Mouse (Mus musculus) neural tube, embryonic 14.5 days (tissue): ENCODE measurements around the gene Plekha6. TPM values are rescaled to one million over a fixed set of nuclear protein-coding genes. Genes with fewer than 3 reads are reported as not detected.

Experiments
- ATAC-seq: fragments of 200-750 bp; cut with Nextera tagmentation; 2 replicates; pipeline ENCODE4 v1.8.0; 2017; ENCODE audit warnings: low read depth, mild to moderate bottlenecking, moderate TSS enrichment, moderate library complexity
- H3K27ac ChIP-seq: fragments of 300-500 bp; sonication (generic); 2 replicates; pipeline ENCODE4 v1.5.1; 2014; ENCODE audit warnings: low read depth, mild to moderate bottlenecking, control low read depth, low read length, moderate library complexity, mixed read lengths
- H3K27me3 ChIP-seq: fragments of 300-500 bp; sonication (generic); 2 replicates; pipeline ENCODE4 v1.6.1; 2014; ENCODE audit warnings: low read length; ENCODE audit not compliant: control insufficient read depth, insufficient read depth
- H3K36me3 ChIP-seq: fragments of 300-500 bp; sonication (generic); 2 replicates; pipeline ENCODE4 v1.6.1; 2014; ENCODE audit warnings: low read length, mixed read lengths; ENCODE audit not compliant: control insufficient read depth, insufficient read depth
- H3K4me1 ChIP-seq: fragments of 300-500 bp; sonication (generic); 2 replicates; pipeline ENCODE4 v1.6.1; 2014; ENCODE audit warnings: low read length; ENCODE audit not compliant: control insufficient read depth, insufficient read depth
- H3K4me2 ChIP-seq: fragments of 300-500 bp; sonication (generic); 2 replicates; pipeline ENCODE4 v1.6.1; 2014; ENCODE audit warnings: mild to moderate bottlenecking, low read depth, low read length, control low read depth
- H3K4me3 ChIP-seq: fragments of 300-500 bp; sonication (generic); 2 replicates; pipeline ENCODE4 v1.5.1; 2014; ENCODE audit warnings: low read depth, low read length, control low read depth, mixed read lengths
- H3K9ac ChIP-seq: fragments of 300-500 bp; sonication (generic); replicated peaks from 2 replicates; pipeline ENCODE4 v1.6.1; 2014; ENCODE audit warnings: low read depth, mild to moderate bottlenecking, control low read depth, low read length, mixed read lengths
- H3K9me3 ChIP-seq: fragments of 300-500 bp; sonication (generic); 2 replicates; pipeline ENCODE4 v1.6.1; 2016; ENCODE audit warnings: low read length; ENCODE audit not compliant: control insufficient read depth
- WGBS: fragments of 180-500 bp; shearing (Covaris S2); extraction: QIAGEN DNeasy Blood & Tissue Kit; methylation state at CpG from one replicate; pipeline ENCODE4 v1.1.7; 2014; 5-methylcytosine and 5-hydroxymethylcytosine counted together
- polyA plus RNA-seq: library from polyadenylated mRNA; unstranded; fragments of >200 nt; fragmentation: Nextera tagmentation; extraction: Ambion mirVana; gene quantifications from 2 replicates; pipeline ENCODE4 v1.2.1, GENCODE M21; 2014

Plekha6 gene
- polyA plus RNA-seq, 1 experiment from 2014 or later: 27.9 TPM

- 55% methylated on average over 11 of the region's 11 CpGs for WGBS
- no peak overlapping the region for H3K4me2 ChIP-seq
- H3K36me3 ChIP-seq: no peaks in the 10 kb centered on the region
- H3K27me3 ChIP-seq: no peaks in the 10 kb centered on the region
- H3K4me3 ChIP-seq: no peak overlapping the region
- H3K9me3 ChIP-seq: no peaks in the 10 kb centered on the region
- ATAC-seq: no peak
- H3K9ac ChIP-seq: no peak overlapping the region
- H3K27ac ChIP-seq: no peak overlapping the region
- peaks cover 30% of the 10 kb centered on the region for H3K4me1 ChIP-seq
These were observed 40.4 kb downstream of the Plekha6 start for GRCm38 (mm10) chr1:133204341-133204849.

- H3K27me3 ChIP-seq: no peaks in the 10 kb centered on the region
- peaks cover 30% of the 10 kb centered on the region for H3K4me1 ChIP-seq
- no peak for ATAC-seq
- H3K9me3 ChIP-seq: no peaks in the 10 kb centered on the region
- no peak overlapping the region for H3K27ac ChIP-seq
- H3K36me3 ChIP-seq: no peaks in the 10 kb centered on the region
- H3K4me2 ChIP-seq: no peak overlapping the region
- WGBS: 78% methylated on average over 10 of the region's 10 CpGs
- H3K9ac ChIP-seq: no peak overlapping the region
- no peak overlapping the region for H3K4me3 ChIP-seq
These were observed 41.0 kb downstream of the Plekha6 start for GRCm38 (mm10) chr1:133204985-133205384.

GRCm38 (mm10) chr1:133208086-133208815, 44.2 kb downstream of the Plekha6 start:
- H3K4me1 ChIP-seq: peaks cover 38% of the 10 kb centered on the region
- H3K27me3 ChIP-seq: no peaks in the 10 kb centered on the region
- H3K4me2 ChIP-seq: no peak overlapping the region
- 37% methylated on average over 11 of the region's 11 CpGs for WGBS
- no peak overlapping the region for H3K9ac ChIP-seq
- no peak overlapping the region for H3K27ac ChIP-seq
- H3K36me3 ChIP-seq: no peaks in the 10 kb centered on the region
- no peak overlapping the region for H3K4me3 ChIP-seq
- H3K9me3 ChIP-seq: no peaks in the 10 kb centered on the region
- no peak for ATAC-seq

GRCm38 (mm10) chr1:133209036-133209435, 45.0 kb downstream of the Plekha6 start:
- no peaks in the 10 kb centered on the region for H3K36me3 ChIP-seq
- ATAC-seq: no peak
- H3K9me3 ChIP-seq: no peaks in the 10 kb centered on the region
- H3K4me3 ChIP-seq: no peak overlapping the region
- no peaks in the 10 kb centered on the region for H3K27me3 ChIP-seq
- H3K4me2 ChIP-seq: no peak overlapping the region
- peaks cover 31% of the 10 kb centered on the region for H3K4me1 ChIP-seq
- H3K9ac ChIP-seq: no peak overlapping the region
- 74% methylated on average over 11 of the region's 11 CpGs for WGBS
- H3K27ac ChIP-seq: peak overlapping the region; percentile 72; the same call in 1 of the 2 replicates

- WGBS: 45% methylated on average over 7 of the region's 7 CpGs
- no peak overlapping the region for H3K9ac ChIP-seq
These were observed 45.5 kb downstream of the Plekha6 start for GRCm38 (mm10) chr1:133209482-133209881.

GRCm38 (mm10) chr1:133209901-133210516, 46.0 kb downstream of the Plekha6 start:
- Histone ChIP-seq H3K27me3 (no peaks in the 10 kb centered on the region), H3K4me2 (no peak overlapping the region), H3K27ac (peak overlapping the region; percentile 72), H3K9ac (0 out of 2 replicates have a peak overlapping the region, but pooled peaks have one; percentile 37), H3K4me1 (peaks cover 31% of the 10 kb centered on the region), H3K4me3 (no peak overlapping the region), H3K9me3 (no peaks in the 10 kb centered on the region), H3K36me3 (no peaks in the 10 kb centered on the region)
- 28% methylated on average over 17 of the region's 17 CpGs for WGBS
- ATAC-seq: peak; percentile 35; the same call in 1 of the 2 replicates

More at GRCm38 (mm10) chr1:133209482-133209881, 45.5 kb downstream of the Plekha6 start:
- H3K4me3 ChIP-seq: no peak overlapping the region
- no peak for ATAC-seq
- H3K27me3 ChIP-seq: no peaks in the 10 kb centered on the region
- H3K27ac ChIP-seq: peak overlapping the region; percentile 72
- no peaks in the 10 kb centered on the region for H3K36me3 ChIP-seq
- no peak overlapping the region for H3K4me2 ChIP-seq
- H3K9me3 ChIP-seq: no peaks in the 10 kb centered on the region
- H3K4me1 ChIP-seq: peaks cover 31% of the 10 kb centered on the region

GRCm38 (mm10) chr1:133210766-133211165, 46.8 kb downstream of the Plekha6 start:
- WGBS: 77% methylated on average over 7 of the region's 7 CpGs
- peaks cover 35% of the 10 kb centered on the region for H3K4me1 ChIP-seq
- 0 out of 2 replicates have a peak overlapping the region, but pooled peaks have one; percentile 21 for H3K9ac ChIP-seq

GRCm38 (mm10) chr1:133212273-133212672, 48.3 kb downstream of the Plekha6 start:
- Histone ChIP-seq H3K4me3 (no peak overlapping the region), H3K9me3 (no peaks in the 10 kb centered on the region), H3K27me3 (no peaks in the 10 kb centered on the region), H3K9ac (no peak overlapping the region), H3K36me3 (no peaks in the 10 kb centered on the region), H3K4me1 (peaks cover 49% of the 10 kb centered on the region), H3K4me2 (no peak overlapping the region), H3K27ac (no peak overlapping the region)
- 59% methylated on average over 4 of the region's 4 CpGs for WGBS
- ATAC-seq: no peak

More at GRCm38 (mm10) chr1:133210766-133211165, 46.8 kb downstream of the Plekha6 start:
- Histone ChIP-seq H3K27ac (no peak overlapping the region), H3K36me3 (no peaks in the 10 kb centered on the region), H3K4me2 (no peak overlapping the region), H3K4me3 (no peak overlapping the region), H3K9me3 (no peaks in the 10 kb centered on the region), H3K27me3 (no peaks in the 10 kb centered on the region)
- ATAC-seq: no peak

- Histone ChIP-seq H3K27me3 (no peaks in the 10 kb centered on the region), H3K36me3 (no peaks in the 10 kb centered on the region), H3K4me1 (peaks cover 46% of the 10 kb centered on the region), H3K4me2 (no peak overlapping the region), H3K9ac (no peak overlapping the region), H3K27ac (no peak overlapping the region), H3K9me3 (no peaks in the 10 kb centered on the region), H3K4me3 (no peak overlapping the region)
- no peak for ATAC-seq
- WGBS: 69% methylated on average over 7 of the region's 7 CpGs
These were observed 49.1 kb downstream of the Plekha6 start for GRCm38 (mm10) chr1:133213098-133213497.
